Mouse (Mus musculus) gastrocnemius, postnatal 25 days (tissue): ENCODE measurements around the gene Pmp22. TPM values are rescaled to one million over a fixed set of nuclear protein-coding genes. Genes with fewer than 3 reads are reported as not detected.

ENCODE experiments used
- DNase-seq: peaks from one replicate; pipeline ENCODE4 v3.0.0; 2022
- total RNA-seq, 2 experiments: library from RNA; stranded (reverse); gene quantifications; 1 replicate in 1 of 2; 2 replicates in 1 of 2; pipeline ENCODE4 v1.2.3; 2021

Pmp22 gene
- total RNA-seq, 2 experiments from 2014 or later: 67.7 to 85.9 TPM

DNA sequence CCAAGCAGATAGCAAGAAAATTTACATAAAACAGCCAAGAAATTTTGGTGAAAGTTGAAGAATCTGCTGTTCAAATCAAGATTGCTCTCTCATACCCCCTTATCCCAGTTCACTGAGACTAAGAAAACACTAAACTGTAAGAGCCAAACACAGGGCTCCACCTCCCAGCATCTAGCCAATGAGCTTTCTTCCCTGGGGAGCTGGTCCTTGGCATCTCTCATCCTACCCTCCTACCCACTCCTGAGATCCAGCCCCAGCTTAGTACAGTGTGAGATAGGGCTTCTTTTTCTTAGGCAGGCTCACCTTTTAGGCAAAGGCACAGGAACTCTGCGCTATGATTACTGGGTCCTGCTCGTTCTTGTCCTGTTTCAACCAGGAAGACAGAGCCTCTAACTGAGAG, 34.0 kb downstream of the Pmp22 start:
- DNase-seq: peak; percentile 9

DNA sequence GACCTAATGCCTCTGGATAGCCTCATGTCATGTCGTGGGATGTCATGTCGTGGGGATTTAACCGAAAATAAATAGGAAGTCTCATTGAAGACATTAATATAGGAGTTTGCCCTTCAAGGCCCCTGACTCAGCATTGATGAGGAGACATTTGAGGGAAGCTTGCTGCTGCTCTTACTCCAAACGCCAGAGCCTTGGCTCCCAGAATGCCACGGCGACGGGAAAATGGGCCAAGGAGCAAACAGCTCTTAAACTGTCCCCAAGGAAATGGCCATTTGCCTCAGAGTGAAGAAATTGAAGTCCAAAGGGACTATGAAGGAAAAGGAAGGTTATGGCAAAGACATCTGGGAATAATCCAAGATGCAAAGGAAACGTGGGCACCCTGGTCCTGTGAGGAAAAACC, 34.8 kb downstream of the Pmp22 start:
- DNase-seq: peak; percentile 11

DNA sequence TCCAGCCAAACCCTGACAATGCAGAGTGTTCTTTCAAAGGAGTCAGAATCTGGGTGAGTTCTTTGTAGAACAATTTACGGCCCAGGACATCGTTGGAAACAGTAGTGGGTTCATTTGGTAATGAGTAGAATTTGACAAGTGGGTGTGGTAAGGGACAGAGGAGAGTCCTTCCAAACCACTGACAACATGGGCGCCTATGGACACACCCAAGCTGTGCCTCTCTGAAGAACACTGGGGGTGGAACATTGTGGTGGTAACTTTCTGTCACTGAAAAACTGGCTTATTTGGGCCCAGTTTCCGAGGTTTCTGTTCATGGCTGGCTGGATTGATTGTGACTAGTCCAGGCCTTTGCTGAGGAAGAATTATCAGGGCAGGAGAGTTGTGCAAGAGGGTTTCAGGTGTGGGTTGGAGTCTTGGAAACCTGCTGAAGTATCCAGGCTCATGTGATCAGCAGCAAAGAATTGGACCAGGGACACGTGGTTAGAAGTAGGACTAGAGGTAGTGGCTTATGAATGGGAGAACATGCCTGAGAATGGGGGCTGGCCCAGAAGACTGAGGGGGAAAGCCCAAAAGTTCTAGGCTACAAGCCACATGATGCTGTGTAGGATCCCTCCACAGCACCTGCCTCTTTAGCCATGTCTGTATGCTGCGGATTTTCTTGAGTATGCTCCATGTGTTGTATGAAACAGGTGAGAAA, 35.4 kb downstream of the Pmp22 start:
- peak; percentile 5 for DNase-seq

DNA sequence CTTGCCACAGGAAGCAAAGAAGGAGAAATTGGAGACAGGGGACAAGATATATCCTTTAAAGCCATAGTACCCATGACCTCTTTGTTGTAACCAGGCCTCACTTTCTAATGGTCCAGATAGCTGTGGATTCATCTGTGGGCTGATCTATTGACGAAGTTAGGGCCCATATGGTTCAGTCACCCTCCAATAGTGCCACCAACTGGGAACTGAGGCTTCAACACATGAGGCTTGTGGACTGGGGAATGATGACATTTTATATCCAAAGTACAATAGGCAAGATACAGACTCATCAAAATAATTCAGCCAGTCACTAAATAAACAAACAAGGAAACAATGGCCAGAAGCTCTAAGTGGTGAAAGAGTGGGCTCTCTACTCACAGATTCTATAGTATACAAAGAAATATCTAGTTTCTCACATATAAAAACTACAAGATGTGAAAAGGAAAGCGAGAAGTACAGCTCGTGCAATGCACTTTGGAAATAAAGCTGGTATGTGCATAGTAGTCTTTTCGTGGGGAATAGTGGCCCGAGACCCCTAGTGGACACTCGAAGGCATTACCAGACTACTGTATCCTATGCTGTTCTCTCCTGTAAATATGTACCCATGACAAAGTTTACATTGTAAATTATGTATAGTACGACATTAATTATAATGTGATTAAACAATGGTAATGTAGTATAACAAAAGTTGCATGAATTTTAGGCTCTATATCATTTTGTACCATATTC, 36.1 kb downstream of the Pmp22 start:
- DNase-seq: peak; percentile 4

DNA sequence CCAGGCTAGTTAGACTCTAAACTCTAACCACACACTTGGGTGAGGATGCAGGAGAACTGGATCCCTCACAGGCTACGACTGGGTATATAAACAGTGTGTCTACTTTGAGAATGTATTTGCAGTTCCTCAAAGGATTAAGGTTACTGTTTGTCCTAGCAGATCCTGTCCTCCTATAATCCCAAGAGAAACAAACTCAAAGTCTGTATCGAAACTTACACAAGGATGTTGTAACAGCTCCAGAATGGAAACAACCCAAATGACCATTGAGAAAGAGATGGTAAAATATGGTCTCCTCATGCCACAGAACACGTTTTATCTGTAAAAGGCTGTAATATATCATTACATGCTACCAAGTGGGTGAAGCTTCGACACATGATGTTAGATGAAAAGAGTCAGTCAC, 39.0 kb downstream of the Pmp22 start:
- DNase-seq: no peak

GRCm38 (mm10) chr11:63168551-63169258, 39.9 kb downstream of the Pmp22 start:
- peak; percentile 0 for DNase-seq

GRCm38 (mm10) chr11:63171977-63172376, 43.2 kb downstream of the Pmp22 start:
- peak; percentile 1 for DNase-seq

DNA sequence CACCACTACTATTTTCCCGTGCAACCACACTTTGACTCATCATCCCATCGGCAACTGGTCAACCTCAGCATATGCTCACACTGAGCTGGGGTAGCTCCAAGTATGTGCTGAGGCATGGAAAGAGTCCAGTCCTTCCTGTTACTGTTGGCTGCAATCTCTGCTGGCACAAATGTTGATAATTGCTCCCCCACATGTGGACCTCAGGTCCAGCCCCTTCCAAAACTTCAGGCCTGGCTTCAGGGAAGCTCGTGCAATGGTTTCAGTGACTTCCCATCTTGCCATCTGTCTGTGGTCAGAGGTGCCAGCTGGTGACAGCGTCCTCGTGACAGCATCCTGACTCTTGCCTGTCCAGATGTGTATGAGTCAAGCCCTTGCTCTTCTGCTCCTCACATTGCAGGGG, 44.8 kb downstream of the Pmp22 start:
- peak; percentile 34 for DNase-seq

DNA sequence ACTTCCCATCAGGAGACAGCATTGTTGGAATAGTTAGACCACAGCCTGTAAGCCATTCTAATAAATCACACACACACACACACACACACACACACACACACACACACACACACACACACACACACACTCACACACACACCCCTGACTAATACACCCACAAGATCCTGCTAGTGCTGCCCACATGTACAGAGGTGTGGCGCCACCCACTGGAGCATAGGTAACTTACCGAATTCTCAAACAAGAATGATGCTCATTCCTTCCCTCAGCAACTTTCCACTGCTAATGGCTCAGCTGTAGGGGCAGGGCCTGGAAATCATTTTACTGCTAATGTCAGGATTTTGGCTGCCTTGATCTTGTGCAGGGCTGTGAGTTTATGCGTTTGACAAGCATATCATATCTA, 46.5 kb downstream of the Pmp22 start:
- DNase-seq: no peak

GRCm38 (mm10) chr11:63176416-63176815, 47.6 kb downstream of the Pmp22 start:
- DNase-seq: no peak

DNA sequence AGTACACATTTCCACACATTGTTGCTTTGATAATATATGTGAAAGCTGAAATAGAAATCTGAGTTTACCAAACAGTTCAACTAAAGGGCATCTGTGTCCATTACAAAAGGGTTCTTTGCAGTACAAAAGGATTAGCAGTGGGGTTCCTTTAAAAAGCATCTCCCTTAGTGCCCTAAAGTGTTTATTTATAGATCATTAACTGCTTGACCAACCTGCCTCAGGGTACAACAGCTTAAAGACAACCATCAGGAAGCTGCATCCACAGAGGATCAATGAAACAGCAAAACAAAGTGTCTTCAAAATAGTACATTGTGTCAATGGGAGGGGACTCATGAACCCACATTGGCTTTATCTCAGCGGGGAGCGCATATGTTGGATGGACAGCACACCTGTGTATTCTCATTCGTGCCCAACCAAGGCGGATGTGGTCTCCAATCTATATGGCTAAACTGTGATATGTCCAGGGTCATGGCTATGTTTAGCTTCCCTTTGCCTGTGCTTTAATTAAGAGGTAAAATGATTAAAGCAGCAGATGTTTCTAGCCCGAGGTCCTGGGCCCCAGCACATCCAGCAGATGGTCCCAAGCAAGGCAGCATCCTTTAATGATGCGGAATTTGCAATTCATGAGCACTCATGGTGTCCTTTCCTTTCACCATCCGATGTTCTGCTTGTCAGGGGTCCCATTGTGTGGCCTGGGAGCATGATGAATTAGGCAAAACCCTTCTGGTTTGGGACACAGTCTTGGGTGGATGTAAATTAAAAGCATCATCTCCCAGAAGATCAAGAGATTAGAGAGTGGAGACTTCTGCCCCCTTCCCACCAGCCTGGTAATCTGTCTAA, 51.7 kb downstream of the Pmp22 start:
- DNase-seq: no peak

GRCm38 (mm10) chr11:63188803-63189202, 60.0 kb downstream of the Pmp22 start:
- DNase-seq: no peak

- no peak for DNase-seq
Observed at GRCm38 (mm10) chr11:63198070-63198469, 69.3 kb downstream of the Pmp22 start.

GRCm38 (mm10) chr11:63201989-63202535, 73.3 kb downstream of the Pmp22 start:
- no peak for DNase-seq

Other genes with a start within 250 kb of the Pmp22 start
- 1 to 10 TPM; 6.7 to 8.0 TPM for gene Tvp23b, start 249.5 kb upstream of the Pmp22 start, total RNA-seq
- gene Cdrt4, start 177.8 kb upstream of the Pmp22 start, total RNA-seq: under 1 TPM in 1 of 2 experiments, not detected in 1; 0.54 TPM
- not detected for gene Tekt3, start 67.3 kb upstream of the Pmp22 start, total RNA-seq